Mouse (Mus musculus) hindbrain, embryonic 13.5 days (tissue): Measurements from ENCODE around the gene Fis1. TPM values are rescaled to one million over a fixed set of nuclear protein-coding genes. Genes with fewer than 3 reads are reported as not detected.
"Not testable (repeated sequence)": the region's sequence is repeated elsewhere in the genome, so short reads cannot be mapped to it uniquely, and the experiment has no call there.

ENCODE experiments used
- ATAC-seq: fragments of 200-750 bp; cut with Nextera tagmentation; 2 replicates; pipeline ENCODE4 v1.8.0; 2017; ENCODE audit warnings: moderate TSS enrichment; ENCODE audit not compliant: low FRiP score
- H3K27ac ChIP-seq: fragments of 300-500 bp; sonication (generic); 2 replicates; pipeline ENCODE4 v1.5.1; 2015; ENCODE audit warnings: inconsistent platforms, mild to moderate bottlenecking, moderate library complexity
- H3K27me3 ChIP-seq: fragments of 300-500 bp; sonication (generic); 2 replicates; pipeline ENCODE4 v1.6.1; 2015; ENCODE audit warnings: mild to moderate bottlenecking, inconsistent platforms
- H3K36me3 ChIP-seq: fragments of 300-500 bp; sonication (generic); 2 replicates; pipeline ENCODE4 v1.6.1; 2015; ENCODE audit warnings: mild to moderate bottlenecking, inconsistent platforms
- H3K4me1 ChIP-seq: fragments of 300-500 bp; sonication (generic); replicated peaks from 2 replicates; pipeline ENCODE4 v1.6.1; 2015; ENCODE audit warnings: inconsistent platforms
- H3K4me2 ChIP-seq: fragments of 300-500 bp; sonication (generic); 2 replicates; pipeline ENCODE4 v1.6.1; 2015; ENCODE audit warnings: inconsistent platforms, mild to moderate bottlenecking, moderate library complexity
- H3K4me3 ChIP-seq: fragments of 300-500 bp; sonication (generic); 2 replicates; pipeline ENCODE4 v1.5.1; 2015; ENCODE audit warnings: mild to moderate bottlenecking, inconsistent platforms
- H3K9ac ChIP-seq: fragments of 300-500 bp; sonication (generic); 2 replicates; pipeline ENCODE4 v1.6.1; 2015; ENCODE audit warnings: mild to moderate bottlenecking, inconsistent platforms
- H3K9me3 ChIP-seq: fragments of 300-500 bp; sonication (generic); 2 replicates; pipeline ENCODE4 v1.6.1; 2016; ENCODE audit warnings: inconsistent platforms
- WGBS: fragments of 180-500 bp; shearing (Covaris S2); methylation state at CpG from one replicate; pipeline ENCODE4 v1.1.7; 2015; 5-methylcytosine and 5-hydroxymethylcytosine counted together
- polyA plus RNA-seq: library from polyadenylated mRNA; unstranded; fragments of >200 nt; fragmentation: Nextera tagmentation; extraction: Ambion mirVana; gene quantifications from 2 replicates; pipeline ENCODE4 v1.2.1, GENCODE M21; 2015

Gene Fis1
- polyA plus RNA-seq, 1 experiment from 2014 or later, result 398 TPM

DNA sequence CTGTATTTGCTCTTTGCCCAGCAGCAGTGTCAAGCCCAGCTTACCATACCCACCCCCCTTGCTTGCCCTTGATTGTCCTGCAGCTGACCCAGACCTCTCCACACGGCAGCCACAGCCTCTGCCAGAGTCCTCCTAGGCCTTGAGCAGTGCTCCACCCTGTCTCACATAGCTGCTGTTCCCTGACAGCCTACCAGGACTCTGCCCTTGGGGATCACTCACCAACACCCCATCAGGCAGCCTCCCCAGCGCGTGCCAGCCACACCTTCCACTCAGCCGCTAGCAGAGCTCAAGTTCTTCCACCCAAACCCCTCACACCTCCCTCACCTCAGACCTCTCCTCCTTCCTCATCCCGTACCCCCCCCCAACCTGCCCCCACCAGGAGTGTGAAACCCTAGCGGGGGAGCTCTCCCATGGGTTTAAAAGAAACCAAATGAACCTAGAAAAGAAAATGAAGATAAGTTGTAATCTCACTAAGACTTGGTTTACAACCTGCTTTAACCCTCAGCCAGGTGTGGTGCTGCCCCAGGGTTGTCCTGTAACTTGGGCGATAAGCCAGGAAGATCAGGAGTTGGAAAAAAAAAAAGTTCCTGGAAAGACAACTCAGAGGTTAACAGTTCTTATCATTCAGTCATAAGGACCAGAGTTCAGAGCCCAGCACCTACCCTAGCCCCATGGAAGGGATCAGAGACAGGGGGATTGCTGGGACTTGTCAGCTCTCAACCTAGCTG is 29.2 kb upstream of the Fis1 start:
- Histone ChIP-seq H3K27me3 (no peaks in the 10 kb centered on the region), H3K36me3 (peaks cover 9% of the 10 kb centered on the region; the same call in 1 of the 2 replicates), H3K9me3 (no peaks in the 10 kb centered on the region), H3K4me3 (no peak overlapping the region), H3K4me1 (peaks cover 7% of the 10 kb centered on the region), H3K27ac (no peak overlapping the region), H3K9ac (0 out of 2 replicates have a peak overlapping the region, but pooled peaks have one; percentile 35), H3K4me2 (no peak overlapping the region)
- ATAC-seq, result no peak
- 78% methylated on average over 7 of the region's 7 CpGs for WGBS

DNA sequence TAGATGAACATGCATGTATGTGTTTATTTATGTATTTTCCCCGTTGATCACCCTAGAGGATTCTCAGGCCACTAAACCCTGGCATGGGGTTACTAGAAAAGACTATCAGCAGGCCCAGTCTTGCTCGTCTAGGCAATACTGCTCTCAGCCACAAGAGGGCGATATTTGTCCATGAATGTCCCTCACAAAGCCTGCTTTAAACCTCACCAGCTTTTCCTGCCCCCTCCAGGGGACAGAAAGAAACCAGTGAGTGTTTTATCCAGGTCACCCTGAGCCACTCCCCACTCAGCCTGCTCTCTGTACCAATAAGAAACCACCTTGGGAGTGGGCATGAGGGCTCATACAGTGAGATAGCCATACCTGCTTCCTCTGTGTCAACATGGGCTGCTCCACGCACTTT is 24.0 kb upstream of the Fis1 start:
- Histone ChIP-seq H3K4me1 (peaks cover 3% of the 10 kb centered on the region; the same call in 1 of the 2 replicates), H3K27ac (peak overlapping the region; percentile 25; the same call in 1 of the 2 replicates), H3K9me3 (no peaks in the 10 kb centered on the region), H3K9ac (no peak overlapping the region), H3K36me3 (peaks cover 9% of the 10 kb centered on the region; the same call in 1 of the 2 replicates), H3K27me3 (no peaks in the 10 kb centered on the region), H3K4me3 (no peak overlapping the region), H3K4me2 (no peak overlapping the region)
- peak; percentile 84 for ATAC-seq
- WGBS, result 23% methylated on average over 4 of the region's 4 CpGs

DNA sequence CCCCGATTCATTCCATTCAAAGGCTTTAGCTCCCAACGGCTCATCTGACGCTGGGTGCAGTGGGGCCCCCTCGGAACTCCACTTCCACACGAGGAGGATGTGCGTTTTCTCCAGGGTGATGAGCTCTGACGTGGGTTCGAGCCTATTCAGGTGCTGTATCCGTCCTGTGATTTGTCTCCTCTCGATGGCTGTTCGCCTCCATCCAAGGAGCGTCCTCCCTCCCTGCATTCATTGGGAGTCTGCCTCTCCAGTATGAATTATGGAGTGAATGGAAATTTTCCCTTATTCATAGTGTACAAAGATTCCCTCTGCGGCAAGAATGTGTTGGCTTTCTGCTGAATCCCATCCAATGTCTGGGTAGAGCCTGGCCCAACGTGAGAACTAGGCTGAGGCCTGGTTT is 21.2 kb upstream of the Fis1 start:
- Histone ChIP-seq H3K27me3 (no peaks in the 10 kb centered on the region), H3K4me3 (no peak overlapping the region), H3K9ac (no peak overlapping the region), H3K9me3 (no peaks in the 10 kb centered on the region), H3K27ac (no peak overlapping the region), H3K4me2 (no peak overlapping the region), H3K36me3 (no peaks in the 10 kb centered on the region; the same call in 1 of the 2 replicates), H3K4me1 (peaks cover 3% of the 10 kb centered on the region; the same call in 1 of the 2 replicates)
- no peak for ATAC-seq
- 80% methylated on average over 14 of the region's 14 CpGs for WGBS

DNA sequence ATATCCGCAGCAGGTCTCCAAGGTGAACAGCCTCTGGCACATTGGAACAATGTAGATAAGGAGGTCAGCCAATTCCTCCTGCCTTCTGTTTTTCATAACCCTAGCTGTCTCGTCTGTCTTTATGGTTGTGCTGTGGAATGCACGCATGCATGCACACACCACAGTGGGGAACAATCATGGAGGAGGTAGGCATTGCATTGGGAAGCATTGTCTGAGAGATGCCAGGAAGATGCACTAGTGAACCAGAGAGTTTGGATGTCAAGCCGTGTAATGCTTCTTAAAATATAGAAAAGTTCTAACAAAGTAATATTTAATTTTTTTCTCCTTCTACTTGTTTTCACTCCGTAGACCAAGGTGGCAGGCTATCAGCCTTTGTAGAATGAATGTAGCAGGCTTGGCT is 20.1 kb upstream of the Fis1 start:
- Histone ChIP-seq H3K4me3 (no peak overlapping the region), H3K4me2 (no peak overlapping the region), H3K36me3 (no peaks in the 10 kb centered on the region), H3K9ac (no peak overlapping the region), H3K27ac (no peak overlapping the region), H3K4me1 (peaks cover 3% of the 10 kb centered on the region; the same call in 1 of the 2 replicates), H3K27me3 (no peaks in the 10 kb centered on the region), H3K9me3 (no peaks in the 10 kb centered on the region)
- WGBS, result 83% methylated on average over 5 of the region's 5 CpGs
- no peak for ATAC-seq

DNA sequence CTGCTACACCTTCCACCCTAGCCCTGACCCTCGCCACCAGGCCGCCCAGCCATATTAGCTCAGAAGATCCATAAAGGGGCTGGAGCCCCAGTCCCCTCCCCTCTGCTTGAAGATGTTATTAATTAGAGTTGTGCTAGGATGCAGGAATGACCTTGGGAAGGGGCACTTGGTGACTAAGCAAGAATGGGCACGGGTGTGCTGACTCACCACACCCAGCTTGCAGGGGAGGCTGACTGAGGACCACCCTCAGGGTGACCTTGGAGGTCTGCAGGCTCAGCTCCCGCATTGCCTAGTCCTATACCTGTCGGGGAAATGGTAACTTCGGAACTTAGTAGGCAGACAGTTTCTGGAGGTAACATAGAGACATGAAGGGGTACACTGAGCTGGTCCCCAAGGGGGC is 19.1 kb upstream of the Fis1 start:
- Histone ChIP-seq H3K36me3 (no peaks in the 10 kb centered on the region), H3K4me2 (no peak overlapping the region), H3K4me1 (peaks cover 3% of the 10 kb centered on the region; the same call in 1 of the 2 replicates), H3K27me3 (no peaks in the 10 kb centered on the region), H3K9ac (no peak overlapping the region), H3K4me3 (no peak overlapping the region), H3K9me3 (no peaks in the 10 kb centered on the region), H3K27ac (no peak overlapping the region)
- no peak for ATAC-seq
- 88% methylated on average over 6 of the region's 6 CpGs for WGBS

DNA sequence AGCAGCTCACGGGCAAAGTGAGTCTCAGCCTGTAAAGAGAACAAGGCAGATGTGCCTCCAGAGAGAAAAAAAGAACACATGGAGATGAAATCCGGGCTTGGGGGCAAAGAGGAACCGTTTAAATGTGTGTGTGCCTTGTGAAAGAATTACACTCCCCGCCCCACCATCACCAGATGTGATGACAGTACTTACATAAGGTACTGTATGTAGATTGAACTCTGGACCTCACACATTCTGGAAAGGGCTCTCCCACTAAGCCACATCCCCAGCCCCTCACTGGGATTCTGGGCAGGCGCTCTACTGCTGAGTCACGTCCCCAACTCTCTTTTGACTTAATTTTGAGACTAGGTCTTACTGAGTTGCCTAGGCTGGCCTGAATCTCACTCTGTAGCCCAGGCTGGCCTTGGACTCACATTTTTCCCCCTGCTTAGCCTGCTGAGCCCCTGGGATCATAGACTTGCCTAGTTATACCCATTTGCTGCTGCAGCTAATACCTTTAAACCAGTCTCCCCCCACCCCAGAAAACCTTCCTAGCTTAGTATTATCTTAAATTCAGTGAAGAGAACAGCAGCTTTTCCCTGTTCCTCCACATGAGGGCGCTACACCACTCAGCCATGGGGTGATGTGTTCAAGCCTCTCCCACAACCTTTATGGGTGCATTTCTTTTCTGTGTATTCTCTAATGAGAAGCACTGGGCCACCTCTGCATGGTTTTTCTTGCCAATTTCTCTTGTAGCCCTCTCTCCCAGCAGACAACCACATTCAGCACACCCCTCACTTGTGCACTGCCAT is 17.0 kb upstream of the Fis1 start:
- H3K9me3 ChIP-seq, result no peaks in the 10 kb centered on the region
- 68% methylated on average over 7 of the region's 7 CpGs for WGBS
- H3K9ac ChIP-seq, result no peak overlapping the region
- no peaks in the 10 kb centered on the region for H3K4me1 ChIP-seq
- no peak overlapping the region for H3K27ac ChIP-seq
- no peaks in the 10 kb centered on the region for H3K36me3 ChIP-seq
- no peak overlapping the region for H3K4me2 ChIP-seq
- no peaks in the 10 kb centered on the region for H3K27me3 ChIP-seq
- no peak overlapping the region for H3K4me3 ChIP-seq
- ATAC-seq, result no peak

DNA sequence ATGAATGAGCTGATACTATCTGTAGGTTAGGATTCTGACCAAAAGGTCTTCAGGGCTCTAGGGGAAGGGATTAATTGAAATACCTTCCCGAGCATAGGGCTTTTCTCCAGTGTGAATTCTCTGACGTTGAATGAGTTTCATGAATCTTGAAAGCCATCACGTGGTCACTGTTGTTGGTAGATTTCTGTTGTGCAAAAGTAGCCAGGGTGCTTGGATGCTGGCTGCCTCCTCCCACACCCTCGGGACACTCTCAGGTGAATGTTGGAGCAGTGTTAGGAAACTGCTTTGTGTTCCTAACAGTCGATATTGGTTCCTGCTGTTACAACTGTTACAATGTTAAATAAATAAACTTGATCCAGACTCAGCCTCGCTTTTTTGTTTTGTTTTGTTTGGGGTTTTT is 16.3 kb upstream of the Fis1 start:
- H3K27ac ChIP-seq, result no peak overlapping the region
- H3K36me3 ChIP-seq, result no peaks in the 10 kb centered on the region
- H3K9ac ChIP-seq, result no peak overlapping the region
- H3K9me3 ChIP-seq, result no peaks in the 10 kb centered on the region
- H3K4me3 ChIP-seq, result no peak overlapping the region
- 87% methylated on average over 6 of the region's 6 CpGs for WGBS
- no peaks in the 10 kb centered on the region for H3K27me3 ChIP-seq
- no peaks in the 10 kb centered on the region for H3K4me1 ChIP-seq
- no peak for ATAC-seq
- H3K4me2 ChIP-seq, result no peak overlapping the region

DNA sequence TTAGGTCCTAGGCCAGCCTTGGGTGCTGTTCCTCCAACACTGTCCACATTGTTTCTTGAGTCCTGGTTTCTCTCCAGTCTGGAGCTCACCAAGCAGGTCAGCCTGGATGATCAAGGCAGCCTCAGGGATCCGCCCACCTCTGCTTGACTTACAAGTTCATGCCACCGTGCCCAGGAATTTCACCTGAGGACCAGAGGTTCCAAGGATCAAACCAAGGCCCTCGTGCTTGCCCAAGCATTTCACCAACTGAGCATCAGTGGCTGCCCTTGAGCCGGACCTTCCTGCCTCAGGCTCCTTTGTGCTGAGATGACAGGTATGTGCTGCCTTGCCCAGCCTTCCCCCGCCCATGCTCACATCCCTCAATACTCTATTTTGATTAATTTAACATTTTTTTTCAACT is 15.5 kb upstream of the Fis1 start:
- Histone ChIP-seq H3K9ac (no peak overlapping the region), H3K4me2 (no peak overlapping the region), H3K4me3 (no peak overlapping the region), H3K27ac (no peak overlapping the region), H3K27me3 (no peaks in the 10 kb centered on the region), H3K9me3 (no peaks in the 10 kb centered on the region), H3K36me3 (no peaks in the 10 kb centered on the region), H3K4me1 (no peaks in the 10 kb centered on the region)
- 91% methylated on average over 5 of the region's 5 CpGs for WGBS
- ATAC-seq, result no peak

DNA sequence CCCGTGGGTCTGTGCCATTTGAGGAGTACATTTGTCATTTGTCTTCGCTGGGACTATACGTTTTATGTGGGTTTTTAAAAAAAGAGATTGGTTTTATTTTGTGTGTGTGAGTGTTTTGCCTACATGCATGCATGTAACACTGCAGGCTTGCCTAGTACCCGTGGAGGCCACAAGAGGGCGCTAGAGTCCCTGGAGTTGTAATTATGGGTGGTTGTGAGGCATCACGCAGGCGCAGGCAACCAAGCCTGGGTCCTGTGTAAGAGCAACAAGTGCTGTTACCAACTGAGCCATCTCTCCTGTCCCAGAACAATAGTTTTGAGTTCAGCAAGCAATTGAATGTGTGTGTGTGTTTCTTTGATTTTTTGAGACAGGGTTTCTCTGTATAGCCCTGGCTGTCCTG is 13.8 kb upstream of the Fis1 start:
- H3K9ac ChIP-seq, result no peak overlapping the region
- no peaks in the 10 kb centered on the region for H3K9me3 ChIP-seq
- 64% methylated on average over 7 of the region's 7 CpGs for WGBS
- no peak overlapping the region for H3K4me3 ChIP-seq
- H3K4me1 ChIP-seq, result no peaks in the 10 kb centered on the region
- no peak overlapping the region for H3K27ac ChIP-seq
- no peak overlapping the region for H3K4me2 ChIP-seq
- no peak for ATAC-seq
- no peaks in the 10 kb centered on the region for H3K36me3 ChIP-seq
- H3K27me3 ChIP-seq, result no peaks in the 10 kb centered on the region

DNA sequence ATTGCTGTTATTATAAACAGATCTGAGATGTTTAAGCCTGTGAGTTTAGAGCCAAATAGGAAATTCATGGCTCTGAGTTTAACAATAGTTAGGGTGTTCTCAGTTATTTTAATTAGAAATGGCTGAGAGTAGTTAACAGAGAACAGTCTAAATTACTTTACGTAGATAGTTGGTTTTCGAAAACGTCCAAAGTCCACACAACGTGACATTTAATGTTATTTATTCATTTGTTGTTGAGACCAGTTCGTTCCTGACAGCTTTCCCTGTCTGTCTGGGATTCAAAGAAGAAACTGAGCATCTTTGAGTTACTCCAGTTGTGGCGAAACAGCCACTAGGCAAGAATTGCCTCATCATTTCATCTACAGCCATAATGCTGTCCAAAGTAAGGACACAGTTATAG is 13.0 kb upstream of the Fis1 start:
- H3K9ac ChIP-seq, H3K36me3 ChIP-seq, H3K9me3 ChIP-seq, H3K27me3 ChIP-seq, H3K4me1 ChIP-seq, H3K4me3 ChIP-seq, ATAC-seq, H3K27ac ChIP-seq, H3K4me2 ChIP-seq: not testable (repeated sequence)
- WGBS, result 89% methylated on average over 6 of the region's 6 CpGs

DNA sequence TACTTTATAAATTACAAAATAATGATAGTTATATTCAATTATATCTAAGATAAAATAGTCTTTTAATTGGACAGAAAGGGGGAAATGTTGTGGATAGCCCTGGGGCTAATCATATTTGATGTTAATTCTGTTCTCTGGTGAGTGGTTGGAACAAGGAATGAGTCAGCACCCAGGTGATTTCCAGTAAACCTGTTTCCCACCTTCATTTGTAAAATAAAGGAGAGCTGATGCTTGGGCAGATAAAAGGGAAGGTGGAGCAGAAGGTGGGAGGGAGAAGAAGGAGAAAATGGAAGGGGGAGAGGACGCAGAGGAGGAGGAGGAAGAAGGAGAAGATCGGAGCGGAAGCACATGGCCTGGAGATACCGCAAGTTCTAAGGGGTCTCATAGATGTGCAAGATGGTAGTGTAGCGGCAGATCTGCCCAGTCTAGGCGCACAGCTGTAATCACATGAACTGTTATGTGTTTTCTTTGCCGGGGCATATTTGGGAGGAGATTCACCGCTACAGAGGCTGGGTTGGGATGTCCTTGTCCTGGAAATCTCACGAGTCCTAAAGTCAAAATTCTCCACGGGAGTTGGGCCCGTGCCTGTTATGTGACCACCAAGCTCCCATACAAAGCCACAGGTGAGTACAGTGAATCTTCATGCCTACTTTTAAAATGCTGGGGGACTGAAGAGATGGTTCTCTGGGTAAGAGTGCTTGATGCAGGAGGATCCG is 12.1 kb upstream of the Fis1 start:
- Histone ChIP-seq H3K4me1 (no peaks in the 10 kb centered on the region), H3K27me3 (no peaks in the 10 kb centered on the region), H3K36me3 (no peaks in the 10 kb centered on the region), H3K9ac (no peak overlapping the region), H3K9me3 (no peaks in the 10 kb centered on the region), H3K27ac (no peak overlapping the region), H3K4me2 (no peak overlapping the region), H3K4me3 (no peak overlapping the region)
- no peak for ATAC-seq
- WGBS, result 89% methylated on average over 12 of the region's 12 CpGs

DNA sequence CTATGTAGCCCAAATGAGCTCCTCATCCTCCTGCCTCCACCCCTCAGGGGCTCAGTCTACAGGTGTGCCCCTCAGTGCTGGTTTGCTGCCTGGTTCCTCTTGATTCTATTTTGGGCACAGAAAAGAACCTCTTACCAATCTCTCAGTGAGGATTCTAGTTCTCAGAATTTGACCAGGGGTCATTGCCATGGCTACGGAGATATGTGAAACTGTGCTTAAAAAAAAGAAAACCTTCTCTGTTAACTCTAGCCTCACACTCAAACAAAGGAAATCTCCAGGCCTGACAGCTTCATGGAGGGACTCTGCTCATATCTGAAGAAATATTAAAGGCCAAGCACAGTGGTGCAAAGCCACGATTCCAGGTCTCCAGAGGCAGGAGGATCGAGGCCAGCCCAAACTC is 10.3 kb upstream of the Fis1 start:
- Histone ChIP-seq H3K27ac (no peak overlapping the region), H3K27me3 (no peaks in the 10 kb centered on the region), H3K36me3 (no peaks in the 10 kb centered on the region), H3K4me3 (no peak overlapping the region), H3K4me1 (no peaks in the 10 kb centered on the region), H3K9ac (no peak overlapping the region), H3K4me2 (no peak overlapping the region), H3K9me3 (no peaks in the 10 kb centered on the region)
- WGBS, result 79% methylated on average over 3 of the region's 3 CpGs
- no peak for ATAC-seq
